In genomic region chr4:59335616-59336438, GRCm38 (mm10) we compare ENCODE assay signal across 8 mouse cellular contexts.
DNase-seq lines count a peak whose midpoint lies in the region; ATAC-seq and TF ChIP-seq lines count a peak whose summit lies in the region.

No protein-coding gene starts in this region.

- peaks cover 4% of the 10 kb centered on the region; the same call in 1 of the 2 replicates for H3K4me1 ChIP-seq in midbrain, embryonic 15.5 days
- peaks cover 4% of the 10 kb centered on the region for H3K4me1 ChIP-seq in midbrain, embryonic 16.5 days (ENCODE audit: control insufficient read depth, insufficient read depth, low read length)
- H3K4me1 ChIP-seq in forebrain, postnatal 0 days (ENCODE audit: insufficient read depth), result 0 out of 2 replicates have a peak, but pooled peaks cover 5% of the 10 kb centered on the region

- H3K9me3 ChIP-seq in midbrain, embryonic 15.5 days, result no peaks in the 10 kb centered on the region
- no peaks in the 10 kb centered on the region for H3K9me3 ChIP-seq in midbrain, embryonic 16.5 days (replicated peaks; ENCODE audit: control insufficient read depth, low read length, poor library complexity, severe bottlenecking)
- H3K9me3 ChIP-seq in forebrain, postnatal 0 days (ENCODE audit: low read length), result no peaks in the 10 kb centered on the region

- no peak for TF ChIP-seq CTCF in forebrain, postnatal 0 days (IDR thresholded peaks at IDR 0.05; ENCODE audit: low read depth)

- DNase-seq in cerebellum, postnatal 10 days, result peak; percentile 60 to 65
- no peak for DNase-seq in cerebellum, adult 9-10 months
- peak; percentile 65 for DNase-seq in forebrain, postnatal 0 days
- DNase-seq in left cerebral cortex, postnatal 10 days (ENCODE audit: extremely low spot score in 1 of 2, low spot score in 2 of 2), result peak; percentile 43 to 67
- peak; percentile 61 for DNase-seq in right cerebral cortex, postnatal 4 days

- no peak overlapping the region for H3K4me3 ChIP-seq in midbrain, embryonic 15.5 days
- no peak overlapping the region for H3K4me3 ChIP-seq in midbrain, embryonic 16.5 days (ENCODE audit: low read depth, low read length)
- no peak overlapping the region for H3K4me3 ChIP-seq in forebrain, postnatal 0 days (ENCODE audit: low read depth, low read length)

- no peak overlapping the region for H3K9ac ChIP-seq in midbrain, embryonic 15.5 days
- H3K9ac ChIP-seq in midbrain, embryonic 16.5 days (ENCODE audit: low read depth, low read length), result no peak overlapping the region
- H3K9ac ChIP-seq in forebrain, postnatal 0 days, result no peak overlapping the region

- H3K36me3 ChIP-seq in midbrain, embryonic 15.5 days (replicated peaks), result no peaks in the 10 kb centered on the region
- no peaks in the 10 kb centered on the region for H3K36me3 ChIP-seq in midbrain, embryonic 16.5 days (ENCODE audit: control insufficient read depth, insufficient read depth, low read length)
- H3K36me3 ChIP-seq in forebrain, postnatal 0 days (ENCODE audit: insufficient read depth), result no peaks in the 10 kb centered on the region

- ATAC-seq in midbrain, embryonic 15.5 days (replicated peaks), result peak; percentile 52; the same call in 1 of the 2 replicates
- ATAC-seq in midbrain, embryonic 16.5 days, result no peak
- peak; percentile 75 for ATAC-seq in forebrain, postnatal 0 days
- no peak for ATAC-seq in erythroid progenitor cell, adult 5-6 weeks (replicated peaks; ENCODE audit: low FRiP score, poor library complexity, severe bottlenecking)

- H3K4me2 ChIP-seq in midbrain, embryonic 15.5 days, result no peak overlapping the region
- no peak overlapping the region for H3K4me2 ChIP-seq in midbrain, embryonic 16.5 days (ENCODE audit: low read length)
- H3K4me2 ChIP-seq in forebrain, postnatal 0 days (ENCODE audit: low read depth), result no peak overlapping the region

- WGBS in midbrain, embryonic 15.5 days, result 67% methylated on average over 9 of the region's 9 CpGs
- WGBS in midbrain, embryonic 16.5 days, result 67% methylated on average over 9 of the region's 9 CpGs
- WGBS in forebrain, postnatal 0 days, result 47% methylated on average over 9 of the region's 9 CpGs

- no peaks in the 10 kb centered on the region for H3K27me3 ChIP-seq in midbrain, embryonic 15.5 days (replicated peaks)
- no peaks in the 10 kb centered on the region for H3K27me3 ChIP-seq in midbrain, embryonic 16.5 days (ENCODE audit: control insufficient read depth, insufficient read depth, low read depth, low read length)
- H3K27me3 ChIP-seq in forebrain, postnatal 0 days (ENCODE audit: insufficient read depth, low read length), result no peaks in the 10 kb centered on the region

- intact Hi-C loops in left cerebral cortex, postnatal 10 days (cut with DNase I), result no loop called here

- no peak overlapping the region for H3K27ac ChIP-seq in midbrain, embryonic 15.5 days
- no peak overlapping the region for H3K27ac ChIP-seq in midbrain, embryonic 16.5 days (ENCODE audit: low read length)
- H3K27ac ChIP-seq in forebrain, postnatal 0 days (ENCODE audit: low read depth, low read length), result no peak overlapping the region

Comparison
In these comparisons a context has a peak if more than half of its experiments do, and no peak if none do; other contexts are left out.
1. ATAC-seq: peak in midbrain, embryonic 15.5 days (single experiment) and forebrain, postnatal 0 days (single experiment); none in midbrain, embryonic 16.5 days (single experiment) and erythroid progenitor cell, adult 5-6 weeks (single experiment).